Comparison of ENCODE assay signal across 10 mouse cellular contexts in genomic region chr11:115746762-115747161, GRCm38 (mm10). TPM values are rescaled to one million over a fixed set of nuclear protein-coding genes. Genes with fewer than 3 reads are reported as not detected.
DNase-seq lines count a peak whose midpoint lies in the region; ATAC-seq and TF ChIP-seq lines count a peak whose summit lies in the region.
"Had no signal": no experiment of that assay in that cellular context is flagged by ENCODE, and none has a peak within 500 bp of the region (broad histone marks: within the 10 kb centered on the region; RNA-seq: fewer than 3 reads in every experiment).

No protein-coding gene starts in this region.

- no peak overlapping the region for H3K4me3 ChIP-seq in forebrain, embryonic 10.5 days
- H3K4me3 ChIP-seq in forebrain, embryonic 15.5 days: no peak overlapping the region
- H3K4me3 ChIP-seq in thymus, adult 2 months (ENCODE audit: control insufficient read depth, insufficient read depth, low read length): no peak overlapping the region
- H3K4me3 ChIP-seq in intestine, embryonic 16.5 days (ENCODE audit: low read length): no peak overlapping the region

- no peaks in the 10 kb centered on the region for H3K36me3 ChIP-seq in forebrain, embryonic 10.5 days (replicated peaks)
- H3K36me3 ChIP-seq in forebrain, embryonic 15.5 days: no peaks in the 10 kb centered on the region
- H3K36me3 ChIP-seq in thymus, adult 2 months (ENCODE audit: control insufficient read depth, insufficient read depth, low read length): no peaks in the 10 kb centered on the region
- no peaks in the 10 kb centered on the region for H3K36me3 ChIP-seq in intestine, embryonic 16.5 days (ENCODE audit: control insufficient read depth, insufficient read depth, low read length)
- H3K36me3 ChIP-seq: limb, embryonic 15.5 days had no signal

- H3K9me3 ChIP-seq in forebrain, embryonic 10.5 days: no peaks in the 10 kb centered on the region
- no peaks in the 10 kb centered on the region for H3K9me3 ChIP-seq in forebrain, embryonic 15.5 days
- H3K9me3 ChIP-seq in intestine, embryonic 16.5 days (ENCODE audit: control insufficient read depth, low read length): no peaks in the 10 kb centered on the region
- H3K9me3 ChIP-seq: limb, embryonic 15.5 days had no signal

- no peak for TF ChIP-seq POLR2A in thymus, adult 2 months (IDR thresholded peaks at IDR 0.05; ENCODE audit: control insufficient read depth, extremely low read depth, insufficient read depth, low read length, poor library complexity)

- no peak for DNase-seq in forebrain, embryonic 10.5 days (ENCODE audit: extremely low spot score, low spot score)
- DNase-seq in thymus, adult 2 months: peak; percentile 9
- DNase-seq in thymus, postnatal 36 days: no peak
- peak; percentile 34 for DNase-seq in thymus, postnatal 4 days
- DNase-seq in left cerebral cortex, adult 18-20 months (ENCODE audit: low spot score in 2 of 2): no peak
- DNase-seq in cerebellum, adult 8-10 months: no peak
- DNase-seq: gastrocnemius, postnatal 14 days had no signal

- 75% methylated on average over 8 of the region's 8 CpGs for WGBS in forebrain, embryonic 10.5 days
- WGBS in forebrain, embryonic 15.5 days: 63% methylated on average over 8 of the region's 8 CpGs
- 10% methylated on average over 8 of the region's 8 CpGs for WGBS in thymus, adult 2 months
- 16% methylated on average over 8 of the region's 8 CpGs for WGBS in intestine, embryonic 16.5 days

- H3K4me1 ChIP-seq in forebrain, embryonic 10.5 days: peaks cover 12% of the 10 kb centered on the region
- peaks cover 11% of the 10 kb centered on the region; the same call in 1 of the 2 replicates for H3K4me1 ChIP-seq in forebrain, embryonic 15.5 days
- peaks cover 25% of the 10 kb centered on the region for H3K4me1 ChIP-seq in thymus, adult 2 months (replicated peaks; ENCODE audit: control insufficient read depth, insufficient read depth, low read length)
- peaks cover 6% of the 10 kb centered on the region; the same call in 1 of the 2 replicates for H3K4me1 ChIP-seq in intestine, embryonic 16.5 days (ENCODE audit: control insufficient read depth, insufficient read depth, low read length)

- ATAC-seq in forebrain, embryonic 15.5 days (replicated peaks): no peak
- no peak for ATAC-seq in intestine, embryonic 16.5 days

- no peak overlapping the region for H3K9ac ChIP-seq in forebrain, embryonic 15.5 days (replicated peaks)
- H3K9ac ChIP-seq in intestine, embryonic 16.5 days (ENCODE audit: low read depth, low read length): peak overlapping the region; percentile 8; the same call in 1 of the 2 replicates
- H3K9ac ChIP-seq: limb, embryonic 15.5 days had no signal

- no peaks in the 10 kb centered on the region for H3K27me3 ChIP-seq in forebrain, embryonic 10.5 days (ENCODE audit: poor library complexity, severe bottlenecking)
- no peaks in the 10 kb centered on the region for H3K27me3 ChIP-seq in forebrain, embryonic 15.5 days
- no peaks in the 10 kb centered on the region for H3K27me3 ChIP-seq in thymus, adult 2 months (ENCODE audit: control insufficient read depth, insufficient read depth, low read length)
- no peaks in the 10 kb centered on the region for H3K27me3 ChIP-seq in intestine, embryonic 16.5 days (replicated peaks; ENCODE audit: control insufficient read depth, insufficient read depth, low read length)
- H3K27me3 ChIP-seq: limb, embryonic 15.5 days had no signal

- peak overlapping the region; percentile 56 for H3K27ac ChIP-seq in forebrain, embryonic 10.5 days
- H3K27ac ChIP-seq in forebrain, embryonic 15.5 days (replicated peaks): no peak overlapping the region
- peak overlapping the region; percentile 63; the same call in 1 of the 2 replicates for H3K27ac ChIP-seq in thymus, adult 2 months (ENCODE audit: control insufficient read depth, insufficient read depth, low read length)
- H3K27ac ChIP-seq in intestine, embryonic 16.5 days (ENCODE audit: low read length): no peak overlapping the region
- H3K27ac ChIP-seq: limb, embryonic 15.5 days had no signal

- no peak for TF ChIP-seq CTCF in thymus, adult 2 months (IDR thresholded peaks at IDR 0.05; ENCODE audit: borderline replicate concordance, control insufficient read depth, extremely low read depth, insufficient read depth, low read length, poor library complexity)

- H3K4me2 ChIP-seq in forebrain, embryonic 15.5 days (replicated peaks): no peak overlapping the region
- peak overlapping the region; percentile 30; the same call in 1 of the 2 replicates for H3K4me2 ChIP-seq in intestine, embryonic 16.5 days (ENCODE audit: low read depth, low read length)

RNA-seq across cellular contexts. Expression of gene Tmem94, which starts 18.5 kb away (rescaled TPM):
- polyA plus RNA-seq in forebrain, embryonic 10.5 days (2016; fragmentation: Nextera tagmentation; extraction: Ambion mirVana): 36.8 and 38.1 TPM in 2 replicates
- polyA plus RNA-seq in forebrain, embryonic 15.5 days (2015; fragmentation: Nextera tagmentation; extraction: Ambion mirVana): 27.6 and 29.8 TPM in 2 replicates
- 84.7 and 91.9 TPM in 2 replicates for polyA plus RNA-seq in thymus, adult 2 months (2012; rRNA removed)
- polyA plus RNA-seq in intestine, embryonic 16.5 days (2015; fragmentation: Nextera tagmentation; extraction: Ambion mirVana): 19.7 and 21.1 TPM in 2 replicates
- total RNA-seq in left cerebral cortex, adult 18-20 months (2021): 10 to 100 TPM; 62.9 to 65.2 TPM

RNA-seq across cellular contexts. Expression of gene Grb2, which starts 38.4 kb away (rescaled TPM):
- 74.4 and 79.6 TPM in 2 replicates for polyA plus RNA-seq in forebrain, embryonic 10.5 days (2016; fragmentation: Nextera tagmentation; extraction: Ambion mirVana)
- 180 and 199 TPM in 2 replicates for polyA plus RNA-seq in forebrain, embryonic 15.5 days (2015; fragmentation: Nextera tagmentation; extraction: Ambion mirVana)
- polyA plus RNA-seq in thymus, adult 2 months (2012; rRNA removed): 81.7 and 82.8 TPM in 2 replicates
- 67.1 and 73.1 TPM in 2 replicates for polyA plus RNA-seq in intestine, embryonic 16.5 days (2015; fragmentation: Nextera tagmentation; extraction: Ambion mirVana)
- 100 to 1,000 TPM; 204 to 206 TPM for total RNA-seq in left cerebral cortex, adult 18-20 months (2021)

Comparison
In these comparisons a context has a peak if more than half of its experiments do, and no peak if none do; other contexts are left out.
1. DNase-seq: peak in thymus, adult 2 months (single experiment) and thymus, postnatal 4 days (single experiment); none in forebrain, embryonic 10.5 days (single experiment), thymus, postnatal 36 days (0 of 2), left cerebral cortex, adult 18-20 months (0 of 2) and cerebellum, adult 8-10 months (single experiment).
2. H3K27ac ChIP-seq: peak in forebrain, embryonic 10.5 days (single experiment) and thymus, adult 2 months (single experiment); none in forebrain, embryonic 15.5 days (single experiment) and intestine, embryonic 16.5 days (single experiment).